ENCODE assay signal across 20 mouse cellular contexts in the genomic region with DNA sequence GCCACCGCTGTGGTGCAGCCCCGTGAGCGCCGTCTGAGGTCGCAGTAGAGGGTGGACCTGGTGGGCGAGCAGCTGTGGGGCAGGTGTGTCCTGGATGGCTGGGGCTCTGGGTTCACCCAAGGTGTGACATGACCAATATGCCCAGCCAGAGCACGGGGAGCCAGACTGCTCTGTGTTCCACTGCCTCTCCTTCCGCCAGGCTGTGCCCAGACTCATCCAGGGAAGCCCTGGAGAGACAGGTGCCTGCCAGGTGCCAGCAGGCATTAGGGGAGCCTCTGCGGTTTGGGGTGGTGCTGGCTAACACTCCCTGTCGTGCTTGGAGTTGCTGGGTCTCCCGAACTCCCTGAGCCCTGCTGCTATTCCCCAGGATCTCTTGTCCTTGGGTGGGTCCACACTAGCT.
DNase-seq lines count a peak whose midpoint lies in the region; ATAC-seq and TF ChIP-seq lines count a peak whose summit lies in the region.
"Had no signal": no experiment of that assay in that cellular context is flagged by ENCODE, and none has a peak within 500 bp of the region (broad histone marks: within the 10 kb centered on the region; RNA-seq: fewer than 3 reads in every experiment).

No protein-coding gene starts in this region.

- 63% methylated on average over 11 of the region's 11 CpGs for WGBS in forebrain, embryonic 12.5 days
- WGBS in forebrain, embryonic 11.5 days = 54% methylated on average over 11 of the region's 11 CpGs
- WGBS in midbrain, embryonic 10.5 days = 82% methylated on average over 11 of the region's 11 CpGs
- WGBS in midbrain, postnatal 0 days = 75% methylated on average over 11 of the region's 11 CpGs
- 61% methylated on average over 9 of the region's 11 CpGs for WGBS in hindbrain, postnatal 0 days

- no peak overlapping the region for H3K27ac ChIP-seq in forebrain, embryonic 12.5 days
- H3K27ac ChIP-seq in forebrain, embryonic 11.5 days (ENCODE audit: low read depth, low read length) = no peak overlapping the region
- peak overlapping the region; percentile 20; the same call in 1 of the 2 replicates for H3K27ac ChIP-seq in midbrain, embryonic 10.5 days (replicated peaks)
- H3K27ac ChIP-seq in midbrain, postnatal 0 days (ENCODE audit: low read depth, low read length) = no peak overlapping the region
- H3K27ac ChIP-seq in hindbrain, postnatal 0 days = 0 out of 2 replicates have a peak overlapping the region, but pooled peaks have one; percentile 5
- H3K27ac ChIP-seq: forebrain, embryonic 15.5 days; heart, embryonic 10.5 days had no signal

- H3K27me3 ChIP-seq in forebrain, embryonic 12.5 days = peaks cover 20% of the 10 kb centered on the region
- no peaks in the 10 kb centered on the region for H3K27me3 ChIP-seq in forebrain, embryonic 11.5 days (ENCODE audit: control insufficient read depth, insufficient read depth, low read length)
- peaks cover 15% of the 10 kb centered on the region for H3K27me3 ChIP-seq in midbrain, embryonic 10.5 days (ENCODE audit: low read depth, poor library complexity, severe bottlenecking)
- no peaks in the 10 kb centered on the region for H3K27me3 ChIP-seq in midbrain, postnatal 0 days (ENCODE audit: insufficient read depth, low read length)
- no peaks in the 10 kb centered on the region for H3K27me3 ChIP-seq in hindbrain, postnatal 0 days (ENCODE audit: insufficient read depth, low read length)
- H3K27me3 ChIP-seq: forebrain, embryonic 15.5 days had no signal

- H3K4me2 ChIP-seq in forebrain, embryonic 12.5 days = no peak overlapping the region
- no peak overlapping the region for H3K4me2 ChIP-seq in forebrain, embryonic 11.5 days (ENCODE audit: low read depth, low read length, severe bottlenecking)
- H3K4me2 ChIP-seq in midbrain, postnatal 0 days (ENCODE audit: low read depth, low read length, poor library complexity, severe bottlenecking) = no peak overlapping the region
- H3K4me2 ChIP-seq in hindbrain, postnatal 0 days (ENCODE audit: low read depth, low read length) = no peak overlapping the region
- H3K4me2 ChIP-seq: forebrain, embryonic 15.5 days had no signal

- TF ChIP-seq CTCF in midbrain, postnatal 0 days (IDR thresholded peaks at IDR 0.05) = no peak
- no peak for TF ChIP-seq CTCF in hindbrain, postnatal 0 days (IDR thresholded peaks at IDR 0.05; ENCODE audit: low read depth)

- no peak overlapping the region for H3K4me3 ChIP-seq in forebrain, embryonic 12.5 days (replicated peaks)
- H3K4me3 ChIP-seq in forebrain, embryonic 11.5 days (ENCODE audit: low read depth, low read length) = no peak overlapping the region
- H3K4me3 ChIP-seq in midbrain, embryonic 10.5 days = no peak overlapping the region
- no peak overlapping the region for H3K4me3 ChIP-seq in midbrain, postnatal 0 days (ENCODE audit: low read depth, low read length)
- no peak overlapping the region for H3K4me3 ChIP-seq in hindbrain, postnatal 0 days (ENCODE audit: low read length)
- H3K4me3 ChIP-seq: forebrain, embryonic 15.5 days; heart, embryonic 10.5 days had no signal

- peak; percentile 67; the same call in 1 of the 2 replicates for ATAC-seq in forebrain, embryonic 12.5 days (ENCODE audit: low FRiP score)
- ATAC-seq in forebrain, embryonic 11.5 days (replicated peaks; ENCODE audit: low FRiP score) = no peak
- ATAC-seq in midbrain, postnatal 0 days (ENCODE audit: low FRiP score) = no peak
- ATAC-seq in hindbrain, postnatal 0 days = no peak
- ATAC-seq: activated CD4-positive, CD25-positive, alpha-beta regulatory T cell, adult 4 months; forebrain, embryonic 15.5 days; intestine, embryonic 16.5 days; Patski had no signal

- no peaks in the 10 kb centered on the region for H3K36me3 ChIP-seq in forebrain, embryonic 12.5 days (replicated peaks)
- no peaks in the 10 kb centered on the region for H3K36me3 ChIP-seq in forebrain, embryonic 11.5 days (ENCODE audit: control insufficient read depth, insufficient read depth, low read length)
- H3K36me3 ChIP-seq in midbrain, embryonic 10.5 days = no peaks in the 10 kb centered on the region
- H3K36me3 ChIP-seq in midbrain, postnatal 0 days (ENCODE audit: insufficient read depth, low read length) = no peaks in the 10 kb centered on the region
- no peaks in the 10 kb centered on the region for H3K36me3 ChIP-seq in hindbrain, postnatal 0 days (ENCODE audit: insufficient read depth, low read length)
- H3K36me3 ChIP-seq: forebrain, embryonic 15.5 days; heart, embryonic 10.5 days had no signal

- H3K9ac ChIP-seq in forebrain, embryonic 12.5 days = no peak overlapping the region
- H3K9ac ChIP-seq in forebrain, embryonic 11.5 days (ENCODE audit: low read length) = no peak overlapping the region
- no peak overlapping the region for H3K9ac ChIP-seq in midbrain, postnatal 0 days (replicated peaks; ENCODE audit: low read length, poor library complexity, severe bottlenecking)
- no peak overlapping the region for H3K9ac ChIP-seq in hindbrain, postnatal 0 days (replicated peaks; ENCODE audit: low read length)
- H3K9ac ChIP-seq: forebrain, embryonic 15.5 days had no signal

- DNase-seq in cerebellum, adult 11-12 months = peak; percentile 58
- no peak for DNase-seq in cerebellum, postnatal 10 days
- no peak for DNase-seq in forebrain, embryonic 11.5 days (ENCODE audit: low spot score)
- no peak for DNase-seq in midbrain, embryonic 10.5 days (ENCODE audit: low spot score)
- DNase-seq in midbrain, postnatal 0 days (ENCODE audit: low spot score) = no peak
- no peak for DNase-seq in hindbrain, postnatal 0 days (ENCODE audit: low spot score)
- DNase-seq in gastrocnemius, adult 8-10 months (ENCODE audit: low spot score in 2 of 2) = no peak
- DNase-seq: adrenal gland, postnatal 14 days; cerebellum, postnatal 14 days; gastrocnemius, postnatal 10 days; heart, adult 18-20 months; heart, postnatal 10 days; heart, postnatal 4 days; kidney, adult 2 months had no signal

- no peaks in the 10 kb centered on the region for H3K9me3 ChIP-seq in forebrain, embryonic 12.5 days
- no peaks in the 10 kb centered on the region for H3K9me3 ChIP-seq in forebrain, embryonic 11.5 days (ENCODE audit: control insufficient read depth, low read length)
- H3K9me3 ChIP-seq in midbrain, embryonic 10.5 days (replicated peaks) = no peaks in the 10 kb centered on the region
- no peaks in the 10 kb centered on the region for H3K9me3 ChIP-seq in midbrain, postnatal 0 days (ENCODE audit: low read length)
- H3K9me3 ChIP-seq in hindbrain, postnatal 0 days (ENCODE audit: low read length) = no peaks in the 10 kb centered on the region
- H3K9me3 ChIP-seq: forebrain, embryonic 15.5 days; heart, embryonic 10.5 days had no signal

- H3K4me1 ChIP-seq in forebrain, embryonic 12.5 days = peaks cover 19% of the 10 kb centered on the region
- no peaks in the 10 kb centered on the region; the same call in 1 of the 2 replicates for H3K4me1 ChIP-seq in forebrain, embryonic 11.5 days (replicated peaks; ENCODE audit: control insufficient read depth, insufficient read depth, low read length)
- peaks cover 48% of the 10 kb centered on the region for H3K4me1 ChIP-seq in midbrain, embryonic 10.5 days
- no peaks in the 10 kb centered on the region for H3K4me1 ChIP-seq in midbrain, postnatal 0 days (ENCODE audit: insufficient read depth, low read length)
- peaks cover 8% of the 10 kb centered on the region; the same call in 1 of the 2 replicates for H3K4me1 ChIP-seq in hindbrain, postnatal 0 days (ENCODE audit: insufficient read depth, low read length)
- H3K4me1 ChIP-seq: heart, embryonic 10.5 days had no signal

Comparison
In these comparisons a context has a peak if more than half of its experiments do, and no peak if none do; other contexts are left out.
1. H3K27ac ChIP-seq: peak in midbrain, embryonic 10.5 days (single experiment) and hindbrain, postnatal 0 days (single experiment); none in forebrain, embryonic 12.5 days (single experiment), forebrain, embryonic 11.5 days (single experiment) and midbrain, postnatal 0 days (single experiment).